Mouse (Mus musculus) left cerebral cortex, postnatal 10 days (tissue): ENCODE data around the gene Prdm16. TPM values are rescaled to one million over a fixed set of nuclear protein-coding genes. Genes with fewer than 3 reads are reported as not detected.

ENCODE experiments used
- DNase-seq, 2 experiments: peaks; one replicate each; pipeline ENCODE4 v3.0.0; 2021 to 2022; ENCODE audit warnings: low spot score in 2 of 2, mixed read lengths in 1 of 2; ENCODE audit errors: extremely low spot score in 1 of 2
- intact Hi-C: fragments of 180-260 bp; cut with DNase I; formaldehyde crosslinking; loops from one replicate; pipeline ENCODE4 v1.15.1; 2025
- total RNA-seq, 2 experiments: library from RNA; stranded (reverse); gene quantifications; 2 replicates each; pipeline ENCODE4 v1.2.3; 2021

The Prdm16 gene
- total RNA-seq, 2 experiments from 2014 or later = 4.9 to 6.1 TPM

DNA sequence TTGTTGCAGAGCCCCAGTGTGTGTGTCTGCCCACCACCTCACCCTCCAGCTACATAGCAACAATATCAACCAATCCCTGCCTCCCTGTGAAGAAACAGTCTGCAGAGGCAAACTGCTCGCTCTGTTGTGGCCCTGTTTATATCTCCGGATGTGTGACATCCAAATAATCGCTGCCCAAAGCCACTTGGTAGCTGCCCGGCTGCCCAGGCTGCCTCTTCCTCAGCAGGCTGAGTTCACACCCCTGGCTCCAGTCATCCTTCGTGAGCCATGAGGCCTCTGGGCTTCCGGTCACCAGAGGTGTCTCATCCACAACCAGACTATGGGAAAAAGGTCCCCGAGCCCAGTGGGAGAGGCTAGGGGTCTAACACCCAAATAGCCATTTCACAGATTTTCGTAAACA lies 164.1 kb downstream of the Prdm16 start:
- intact Hi-C loops = no loop called here
- DNase-seq = no peak

DNA sequence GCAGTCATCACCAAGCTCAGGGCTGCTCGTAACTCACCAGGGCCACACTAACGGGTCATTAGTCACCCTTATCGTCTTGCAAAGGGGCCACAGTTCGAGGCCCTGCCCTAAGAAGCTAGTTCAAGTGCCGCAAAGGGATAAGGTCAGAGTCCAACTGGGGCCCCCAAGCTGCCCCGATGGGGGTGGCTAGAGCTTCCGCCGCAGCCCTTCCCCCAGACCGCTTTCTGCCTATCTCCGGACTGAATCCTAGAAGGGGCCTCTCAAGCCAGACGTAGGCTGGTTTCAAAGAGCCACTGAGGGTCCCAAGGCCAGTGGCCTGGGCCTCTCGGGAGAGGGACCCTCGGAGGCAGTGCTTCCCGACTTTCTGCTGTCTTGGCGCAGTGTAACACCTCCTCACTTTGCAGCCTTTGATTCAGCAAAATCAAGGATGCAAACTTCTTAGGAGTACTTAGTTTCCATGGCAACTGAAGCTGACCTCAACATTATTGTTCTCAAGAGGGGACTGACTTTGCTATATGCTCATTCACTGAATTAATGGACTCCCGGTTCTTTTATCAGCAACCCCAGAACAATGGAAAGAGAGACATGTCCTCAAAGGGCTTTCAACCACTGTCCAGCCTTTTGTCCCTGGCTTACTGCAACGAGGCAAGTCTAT lies 165.1 kb downstream of the Prdm16 start:
- intact Hi-C loops = no loop called here
- DNase-seq = no peak

DNA sequence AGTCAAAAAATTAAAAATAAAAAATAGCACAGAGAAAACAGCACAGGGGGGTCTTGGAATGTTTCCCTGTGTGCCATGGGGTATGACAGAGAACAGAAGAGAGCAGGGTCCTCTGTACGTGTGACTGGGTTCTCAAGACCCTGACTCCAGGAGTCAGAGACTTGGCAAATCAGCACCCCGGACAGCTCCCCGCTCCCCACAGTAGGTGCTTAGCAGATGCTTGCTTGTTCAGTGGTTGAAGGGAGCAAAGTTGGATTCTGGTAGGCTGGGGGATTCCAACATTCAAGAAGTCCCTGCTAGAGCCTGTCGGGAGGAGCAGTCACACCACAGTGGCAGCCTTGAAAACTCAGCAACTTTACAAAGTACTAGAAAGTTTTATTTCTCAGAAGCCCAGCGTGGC lies 170.4 kb downstream of the Prdm16 start:
- DNase-seq = no peak

DNA sequence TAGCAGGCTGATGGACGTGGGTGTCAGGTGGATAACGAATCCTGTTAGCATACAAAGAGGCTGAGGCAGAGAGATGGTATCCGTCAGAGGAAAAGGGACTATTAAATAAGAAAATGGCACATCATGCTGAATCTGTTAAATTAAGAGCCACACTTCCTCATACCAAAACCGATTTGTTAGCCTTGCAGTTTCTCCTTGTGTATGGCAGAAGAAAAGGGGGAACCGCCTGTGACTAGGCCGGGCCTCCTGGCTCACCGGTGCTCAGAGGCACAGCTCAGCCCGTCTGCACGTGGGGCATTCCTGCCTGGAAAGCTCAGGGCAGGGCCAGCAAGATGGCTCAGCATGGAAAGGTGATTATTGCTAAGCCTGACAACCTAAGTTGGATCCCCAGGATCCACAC lies 171.6 kb downstream of the Prdm16 start:
- no peak for DNase-seq
- intact Hi-C loops = no loop called here

More for the DNA sequence above, 170.4 kb downstream of the Prdm16 start:
- intact Hi-C loops = no loop called here

DNA sequence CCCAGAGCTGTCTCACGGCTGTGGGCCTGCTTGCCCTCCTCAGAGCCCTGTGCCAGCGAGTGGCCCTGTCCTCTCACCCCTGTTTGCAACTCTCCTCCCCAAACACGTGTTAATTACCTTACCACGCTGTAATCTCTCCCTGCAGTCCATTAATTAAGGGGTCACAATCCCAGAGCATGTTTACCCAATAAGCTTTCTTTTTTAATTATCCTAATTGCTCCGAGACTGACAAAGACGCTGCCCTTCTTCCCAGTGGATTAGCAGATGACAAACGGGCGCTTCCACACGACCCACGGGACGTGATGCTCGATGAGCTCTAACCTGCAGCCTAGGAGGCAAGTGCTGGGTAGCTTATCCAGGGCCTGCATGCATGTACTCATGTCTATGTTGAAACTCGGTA lies 176.7 kb downstream of the Prdm16 start:
- DNase-seq = no peak
- intact Hi-C loops = no loop called here

DNA sequence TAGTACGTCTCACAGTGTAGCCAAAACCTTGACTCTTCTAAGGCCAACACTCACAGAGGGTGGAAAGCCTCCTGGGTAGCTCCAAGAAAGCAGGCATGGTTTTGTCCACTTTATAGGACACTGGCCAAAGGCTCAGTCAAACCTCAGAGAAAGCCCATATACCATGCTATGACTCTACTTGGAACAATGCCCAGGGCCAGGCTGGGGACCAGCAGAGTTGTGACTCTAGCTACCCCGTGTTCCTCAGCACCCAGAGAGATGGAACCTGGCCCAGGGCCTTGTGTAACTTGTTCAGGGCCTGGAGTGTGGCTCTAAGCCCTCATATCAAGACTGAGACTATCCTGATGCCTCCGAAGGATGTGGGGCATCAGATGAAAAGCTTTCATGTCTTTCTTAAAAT lies 178.9 kb downstream of the Prdm16 start:
- no peak for DNase-seq
- intact Hi-C loops = no loop called here

DNA sequence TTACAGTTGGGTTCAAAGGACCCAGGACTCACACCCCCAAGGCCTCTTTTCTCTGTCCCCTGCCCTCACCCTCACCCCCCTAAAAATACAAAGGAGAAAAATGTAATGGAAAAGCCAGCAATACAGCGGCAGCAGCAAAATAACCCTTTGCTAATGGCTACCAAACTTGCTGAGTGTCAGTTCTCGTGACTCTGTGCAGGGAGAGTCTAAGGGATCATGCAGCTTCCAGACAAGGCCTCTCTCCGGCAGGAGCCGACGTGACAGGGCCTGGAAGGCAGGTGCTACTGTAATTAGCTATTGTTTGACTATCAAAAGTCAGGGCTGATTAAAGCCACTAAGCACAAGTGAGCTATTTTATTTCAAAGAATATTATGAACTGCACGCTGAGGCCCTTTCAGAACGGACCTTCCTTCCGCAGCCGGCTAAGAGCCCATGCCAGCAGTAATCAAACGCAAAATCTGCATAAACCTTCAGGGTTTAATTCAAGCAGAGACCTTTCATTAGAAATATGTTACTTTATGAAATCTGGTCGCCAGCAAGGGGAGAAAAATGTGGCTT lies 180.3 kb downstream of the Prdm16 start:
- no peak for DNase-seq
- intact Hi-C loops = no loop called here

DNA sequence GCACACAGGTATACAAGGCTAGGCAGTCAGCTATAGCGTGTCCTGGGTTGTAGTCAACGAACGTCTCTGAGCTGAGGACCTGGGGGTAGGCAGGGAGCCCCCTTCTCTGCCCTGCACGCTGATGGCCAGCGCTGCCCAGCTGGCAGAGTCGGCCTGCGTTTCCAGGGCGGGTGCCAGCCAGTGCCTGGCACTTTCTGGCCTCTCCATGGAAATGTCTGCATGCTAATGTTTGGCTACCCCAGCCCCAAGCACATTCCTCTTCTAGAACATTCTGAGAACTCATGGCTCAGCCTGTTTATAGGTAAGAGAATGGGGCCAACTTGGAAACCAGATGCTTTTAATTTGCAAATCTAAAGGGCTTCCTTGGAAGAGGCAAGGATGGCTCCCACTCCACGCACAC lies 186.2 kb downstream of the Prdm16 start:
- no peak for DNase-seq
- intact Hi-C loops = loop anchor here (5.0 kb wide), 1 partner anchor 187 kb away; the partner anchor contains the start of gene Prdm16

DNA sequence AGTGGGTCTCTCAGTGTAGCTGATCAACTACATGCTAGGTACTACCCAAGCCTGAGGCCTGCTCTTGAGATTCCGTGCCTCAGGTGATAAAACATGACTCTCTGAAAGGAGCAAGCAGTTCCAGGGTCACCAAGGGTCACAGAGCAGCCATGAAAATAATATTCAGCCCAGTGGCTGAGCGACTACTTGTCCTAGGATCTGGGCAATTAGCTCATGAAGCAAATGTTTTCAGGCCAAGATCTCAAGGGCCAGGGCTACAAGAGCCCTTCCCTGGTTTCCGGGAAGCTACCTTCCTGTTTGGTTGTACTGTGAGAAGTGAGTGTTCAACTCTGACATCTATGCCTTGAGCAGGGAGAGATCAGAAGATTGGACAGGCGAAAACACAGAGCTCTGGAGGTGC lies 186.6 kb downstream of the Prdm16 start:
- no peak for DNase-seq
- intact Hi-C loops = loop anchor here (5.0 kb wide), 1 partner anchor 187 kb away; the partner anchor contains the start of gene Prdm16

DNA sequence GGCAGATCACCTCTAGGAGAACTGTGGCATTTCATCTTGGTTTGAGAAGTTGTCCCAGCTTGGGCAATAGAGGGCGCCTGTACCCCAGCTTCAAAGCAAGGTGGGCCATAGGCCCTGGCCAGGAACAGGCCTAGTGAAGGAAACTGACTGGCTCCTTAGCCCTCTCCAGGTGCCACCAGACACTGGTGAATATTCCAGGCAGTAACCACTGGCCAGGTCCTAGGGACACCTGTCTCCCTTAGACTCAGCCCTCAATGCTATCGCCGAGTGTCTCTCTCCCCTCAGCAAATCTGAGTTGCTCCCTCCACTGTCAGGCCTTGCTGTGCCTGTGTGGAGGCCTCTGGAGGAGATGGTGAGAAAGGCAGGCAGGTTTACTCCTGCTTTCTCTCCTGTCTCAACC lies 187.3 kb downstream of the Prdm16 start:
- intact Hi-C loops = no loop called here
- peak in 1 of 2 experiments; percentile 51 for DNase-seq

DNA sequence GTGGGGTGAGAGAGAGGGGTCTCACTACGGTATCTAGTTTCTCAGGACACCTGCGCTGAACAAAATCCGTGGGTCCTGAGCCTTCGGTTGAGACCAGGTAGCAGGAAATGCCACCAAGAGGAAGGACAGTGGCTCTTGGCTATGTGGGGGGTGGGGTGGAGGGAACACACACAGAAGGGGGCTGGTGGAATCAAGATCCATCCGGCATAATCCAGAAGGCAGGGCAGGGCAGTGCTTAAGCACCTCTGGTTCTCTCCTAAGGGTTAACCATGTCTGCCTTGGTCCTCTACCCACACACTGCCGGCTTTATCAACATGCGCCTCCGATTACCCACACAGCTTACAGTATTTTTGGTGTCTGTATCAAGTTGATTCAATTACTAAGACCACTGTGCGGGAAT lies 191.0 kb downstream of the Prdm16 start:
- DNase-seq = no peak
- intact Hi-C loops = no loop called here

DNA sequence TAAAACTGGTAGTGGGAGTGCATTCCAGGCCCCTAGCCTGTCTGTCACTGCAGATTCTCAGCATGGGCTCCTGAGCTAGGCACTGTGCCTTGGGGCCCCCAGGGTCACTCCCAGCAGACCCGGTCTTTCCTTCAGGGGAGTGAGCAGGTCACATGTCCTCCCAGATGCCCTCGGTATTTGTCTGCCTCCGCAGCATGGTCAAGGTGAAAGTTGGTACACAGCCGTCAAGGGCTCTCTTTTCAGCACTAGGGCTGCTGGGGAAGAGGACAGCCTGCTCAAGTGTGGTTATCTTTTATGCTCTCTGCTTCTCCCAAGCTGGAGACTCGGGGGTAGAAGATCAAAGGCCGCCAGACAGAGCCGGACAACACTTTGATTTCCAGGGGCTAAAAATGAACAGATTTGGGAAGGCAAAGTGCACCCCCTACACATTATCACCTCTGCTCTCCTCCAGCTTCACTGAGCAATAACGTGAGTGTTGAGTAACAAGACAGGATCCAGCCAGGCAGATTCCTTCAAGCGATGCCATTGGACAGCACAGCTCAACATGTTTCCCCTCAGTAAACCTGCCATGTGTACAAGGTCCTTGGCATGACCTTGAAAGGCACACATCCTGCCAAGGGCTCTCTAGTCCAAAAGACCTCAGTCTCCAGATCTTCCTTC lies 193.9 kb downstream of the Prdm16 start:
- no peak for DNase-seq
- intact Hi-C loops = no loop called here

DNA sequence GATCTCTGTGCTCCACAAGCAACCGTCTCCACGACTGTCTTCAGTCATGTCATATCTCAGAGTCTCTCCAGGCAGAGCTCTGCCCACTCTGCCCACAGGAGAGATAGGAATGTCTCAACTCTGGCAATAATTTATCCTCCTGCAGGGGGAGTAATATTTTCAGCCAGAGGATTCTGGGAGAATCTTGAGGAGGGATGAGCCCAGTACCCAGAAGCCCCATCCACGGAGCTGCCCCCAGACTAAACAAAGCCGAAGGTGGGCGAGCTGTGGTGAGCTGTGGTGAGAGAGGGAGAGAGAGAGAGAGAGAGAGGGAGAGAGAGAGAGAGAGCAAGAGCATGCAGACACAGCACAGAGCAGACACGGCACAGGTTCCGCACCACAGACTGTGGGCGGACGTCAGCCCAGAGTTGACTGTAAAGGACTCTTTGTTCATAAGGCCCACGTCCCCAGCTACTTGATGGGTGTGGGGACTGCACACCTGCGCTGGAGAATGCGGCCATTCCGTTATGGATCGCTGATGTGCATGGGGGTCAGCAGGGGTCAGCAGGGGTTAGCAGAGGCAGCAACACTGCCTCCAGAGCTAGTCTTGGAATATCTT lies 197.1 kb downstream of the Prdm16 start:
- DNase-seq = no peak

DNA sequence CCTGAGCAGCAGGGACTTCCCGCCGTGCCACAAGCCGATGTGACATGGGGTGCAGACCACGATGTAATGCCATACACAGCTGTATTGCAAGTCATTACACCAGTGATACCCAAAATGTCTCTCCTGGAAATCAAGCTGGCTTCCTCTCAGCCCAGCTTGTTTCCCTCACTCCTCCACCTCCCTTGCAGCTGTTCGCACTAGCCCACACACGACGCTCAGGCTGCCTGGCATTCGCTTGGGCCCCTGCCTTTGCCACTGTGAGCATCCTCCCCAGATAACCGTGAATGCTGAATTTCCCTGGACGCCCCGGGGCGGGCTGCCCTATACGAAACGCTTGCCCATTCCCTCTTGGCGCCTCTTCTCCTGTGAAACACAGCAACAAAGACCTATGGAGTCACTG lies 198.1 kb downstream of the Prdm16 start:
- intact Hi-C loops = no loop called here
- no peak for DNase-seq

More for the DNA sequence above, 197.1 kb downstream of the Prdm16 start:
- intact Hi-C loops = no loop called here

DNA sequence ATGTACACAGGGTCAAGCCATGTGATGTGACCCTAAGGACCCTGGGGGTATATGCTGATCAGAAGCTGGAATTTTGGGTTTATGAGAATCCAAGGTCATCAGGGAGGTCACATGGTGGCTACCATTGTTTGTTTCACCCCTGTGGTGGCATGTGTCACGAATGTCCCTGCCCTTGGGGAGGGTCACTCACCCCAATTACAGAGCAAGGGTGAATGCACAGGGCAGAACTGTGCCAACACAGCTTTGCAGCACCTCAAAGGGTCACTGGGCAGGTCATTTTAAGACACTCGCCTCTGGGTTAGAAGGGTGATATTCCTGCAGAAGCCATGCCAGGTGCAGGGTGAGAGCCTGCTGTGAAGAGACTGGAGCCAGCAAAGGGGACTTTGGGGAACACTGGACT lies 206.9 kb downstream of the Prdm16 start:
- intact Hi-C loops = no loop called here
- DNase-seq = no peak

DNA sequence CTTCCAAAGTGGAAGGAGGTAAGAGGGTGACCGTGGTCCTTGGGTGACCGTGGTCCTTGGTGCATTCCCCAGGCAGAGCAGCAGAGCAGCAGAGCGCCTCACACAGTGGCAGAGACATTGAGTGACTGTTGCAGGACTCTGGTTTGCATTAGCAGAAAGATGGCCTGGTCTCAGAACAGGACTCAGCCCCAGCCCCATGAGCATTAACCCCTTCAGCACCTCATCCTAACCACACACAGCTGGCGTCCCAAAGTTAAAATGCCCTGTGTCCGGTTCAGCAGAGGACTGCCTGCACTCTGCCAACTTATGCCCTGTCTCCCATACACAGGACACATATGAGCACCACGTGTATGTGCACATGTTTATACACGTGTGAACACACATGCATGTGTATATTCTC lies 209.8 kb downstream of the Prdm16 start:
- no peak for DNase-seq
- intact Hi-C loops = no loop called here

DNA sequence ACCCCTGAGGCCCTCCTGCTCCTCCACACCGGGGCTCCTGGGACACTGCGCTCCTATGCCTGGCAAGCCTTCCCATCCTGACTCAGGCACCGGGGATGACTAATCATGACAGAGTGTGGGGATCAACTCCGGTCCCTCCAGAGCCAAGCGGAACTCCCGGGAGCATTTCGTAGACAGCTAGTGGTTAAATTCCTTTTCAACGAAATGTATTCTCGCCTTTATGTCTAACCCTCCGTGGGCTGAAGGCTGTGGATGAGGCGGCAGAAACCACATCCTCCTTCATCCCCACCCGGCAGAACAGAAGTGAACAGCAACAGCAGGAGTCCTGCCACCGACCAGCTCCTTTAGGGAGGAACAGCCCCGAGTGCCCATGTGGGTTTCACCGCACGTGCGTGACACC lies 211.4 kb downstream of the Prdm16 start:
- DNase-seq = no peak
- intact Hi-C loops = no loop called here

DNA sequence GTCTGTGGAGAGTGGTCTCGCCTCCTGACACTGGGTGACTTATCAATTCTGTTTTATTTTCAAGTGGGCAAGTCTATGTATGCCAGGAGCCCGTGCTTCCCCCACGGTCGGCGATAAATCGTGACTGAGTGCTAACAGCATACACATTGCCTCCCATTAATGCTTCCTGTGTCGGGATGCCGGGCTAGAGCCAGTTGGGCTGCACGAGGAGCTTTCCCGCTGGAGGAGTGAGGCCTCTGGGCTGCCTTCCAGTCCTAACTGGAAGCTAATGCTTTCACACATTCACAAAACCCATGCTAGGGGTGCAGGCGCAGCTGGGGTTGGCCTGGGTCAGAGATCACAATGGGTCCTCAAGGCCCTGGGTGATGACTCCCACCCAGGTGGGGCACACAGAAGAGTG lies 212.0 kb downstream of the Prdm16 start:
- DNase-seq = no peak
- intact Hi-C loops = no loop called here

DNA sequence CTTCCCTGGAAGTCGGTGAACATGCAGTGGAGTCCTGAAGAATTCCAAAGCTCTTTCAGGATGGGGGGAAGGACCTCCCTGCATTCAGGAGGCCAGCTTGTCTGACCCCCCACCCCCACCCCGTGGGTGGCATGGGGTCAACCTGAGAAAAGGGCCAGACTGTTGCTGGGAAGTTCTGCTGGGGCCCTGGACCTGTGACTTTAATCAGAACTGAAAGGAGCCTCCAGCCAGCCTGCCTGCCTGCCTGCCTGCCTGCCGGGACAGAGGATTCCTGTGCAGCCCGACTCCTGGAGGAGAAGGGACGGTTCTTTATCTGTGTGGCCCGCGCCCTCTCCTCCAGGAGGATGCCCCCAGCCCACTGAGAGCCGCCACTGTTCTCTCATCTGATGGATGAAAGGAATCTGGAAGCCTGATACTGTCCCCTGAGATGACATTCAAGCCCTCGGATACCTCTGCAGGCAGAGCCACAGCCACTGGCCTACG lies 214.2 kb downstream of the Prdm16 start:
- intact Hi-C loops = no loop called here

DNA sequence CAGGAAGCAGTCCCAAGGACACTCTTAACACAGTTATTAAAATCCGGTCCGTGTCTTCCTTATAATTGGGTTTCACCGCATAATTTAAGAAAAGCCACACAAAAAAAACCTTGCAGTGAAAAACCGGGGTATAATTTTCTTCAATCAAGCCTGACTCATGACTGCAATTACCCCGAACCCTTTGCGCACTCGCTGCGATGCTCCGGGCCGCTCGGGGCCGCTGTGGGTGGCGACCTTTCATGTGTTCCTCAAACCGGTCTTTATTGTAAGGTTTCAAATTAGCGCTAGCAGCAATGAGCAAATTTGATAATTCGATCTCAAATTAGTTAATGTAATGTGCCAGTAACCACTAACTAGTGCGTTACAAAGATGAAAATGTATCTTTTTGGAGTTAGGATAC lies 215.9 kb downstream of the Prdm16 start:
- intact Hi-C loops = no loop called here
- DNase-seq = no peak

More for the DNA sequence above, 214.2 kb downstream of the Prdm16 start:
- no peak for DNase-seq
